Mouse (Mus musculus) telencephalon, adult 2 months (tissue): ENCODE measurements around the gene Rusc2.

Experiments used
- DNase-seq: peaks from one replicate; pipeline ENCODE4 v3.0.0-alpha.2; 2011; ENCODE audit warnings: low read depth, low spot score

Rusc2 gene

GRCm38 (mm10) chr4:43442044-43442443 lies 60.3 kb downstream of the Rusc2 start:
- DNase-seq: peak; percentile 98

GRCm38 (mm10) chr4:43442456-43443361 lies 60.9 kb downstream of the Rusc2 start:
- peak; percentile 52 for DNase-seq

GRCm38 (mm10) chr4:43443511-43443910 lies 61.7 kb downstream of the Rusc2 start:
- no peak for DNase-seq

GRCm38 (mm10) chr4:43447251-43447650 lies 65.5 kb downstream of the Rusc2 start:
- DNase-seq: no peak

- no peak for DNase-seq
Observed at GRCm38 (mm10) chr4:43448554-43448953, 66.8 kb downstream of the Rusc2 start.

GRCm38 (mm10) chr4:43452315-43452714 lies 70.5 kb downstream of the Rusc2 start:
- DNase-seq: no peak

- no peak for DNase-seq
Observed at GRCm38 (mm10) chr4:43453413-43453812, 71.6 kb downstream of the Rusc2 start.

- no peak for DNase-seq
Observed at GRCm38 (mm10) chr4:43454041-43454836, 72.5 kb downstream of the Rusc2 start, which contains the start of gene Cd72. Cd72 (minus strand) TSS chr4:43454628.

GRCm38 (mm10) chr4:43456470-43456869 lies 74.7 kb downstream of the Rusc2 start:
- no peak for DNase-seq

GRCm38 (mm10) chr4:43457124-43457523 lies 75.3 kb downstream of the Rusc2 start:
- DNase-seq: no peak

- DNase-seq: no peak
Observed at GRCm38 (mm10) chr4:43463102-43463501, 81.3 kb downstream of the Rusc2 start.

GRCm38 (mm10) chr4:43465935-43466334 lies 84.2 kb downstream of the Rusc2 start:
- DNase-seq: no peak

- DNase-seq: no peak
Observed at GRCm38 (mm10) chr4:43466872-43467271, 85.1 kb downstream of the Rusc2 start.

- no peak for DNase-seq
Observed at GRCm38 (mm10) chr4:43470301-43470700, 88.5 kb downstream of the Rusc2 start.

GRCm38 (mm10) chr4:43473636-43474035 lies 91.9 kb downstream of the Rusc2 start:
- no peak for DNase-seq

- DNase-seq: no peak
Observed at GRCm38 (mm10) chr4:43476604-43477003, 94.8 kb downstream of the Rusc2 start.
